Mouse (Mus musculus) right cerebral cortex, postnatal 25 days (tissue): ENCODE measurements around the gene Cyb561d2.

Experiments
- DNase-seq: peaks from one replicate; pipeline ENCODE4 v3.0.0; 2022

Cyb561d2 gene

GRCm38 (mm10) chr9:107549297-107550074, 7.5 kb upstream of the Cyb561d2 start:
- DNase-seq, result no peak

GRCm38 (mm10) chr9:107548820-107549219, 6.8 kb upstream of the Cyb561d2 start:
- no peak for DNase-seq

- DNase-seq, result no peak
These were observed 6.0 kb upstream of the Cyb561d2 start for GRCm38 (mm10) chr9:107547957-107548356.

GRCm38 (mm10) chr9:107547026-107547425, 5.0 kb upstream of the Cyb561d2 start, which contains the start of gene Zmynd10:
Zmynd10 (plus strand) TSS chr9:107547298.
- DNase-seq, result peak; percentile 85

GRCm38 (mm10) chr9:107545602-107546001, 3.6 kb upstream of the Cyb561d2 start:
- DNase-seq, result no peak

- no peak for DNase-seq
These were observed 3.2 kb upstream of the Cyb561d2 start for GRCm38 (mm10) chr9:107545199-107545598.

GRCm38 (mm10) chr9:107544729-107545128, 2.7 kb upstream of the Cyb561d2 start:
- DNase-seq, result no peak

GRCm38 (mm10) chr9:107544196-107544700, 2.3 kb upstream of the Cyb561d2 start:
- no peak for DNase-seq

- no peak for DNase-seq
These were observed 1.3 kb upstream of the Cyb561d2 start for GRCm38 (mm10) chr9:107543299-107543698.

GRCm38 (mm10) chr9:107542721-107543120, 728 bp upstream of the Cyb561d2 start:
- no peak for DNase-seq

GRCm38 (mm10) chr9:107542352-107542686, 326 bp upstream of the Cyb561d2 start:
- no peak for DNase-seq

GRCm38 (mm10) chr9:107541005-107541404, 988 bp downstream of the Cyb561d2 start:
- no peak for DNase-seq

GRCm38 (mm10) chr9:107540420-107540819, 1.6 kb downstream of the Cyb561d2 start:
- DNase-seq, result no peak

GRCm38 (mm10) chr9:107539940-107540339, 2.1 kb downstream of the Cyb561d2 start:
- no peak for DNase-seq

GRCm38 (mm10) chr9:107538711-107539110, 3.3 kb downstream of the Cyb561d2 start:
- no peak for DNase-seq

GRCm38 (mm10) chr9:107538231-107538630, 3.8 kb downstream of the Cyb561d2 start:
- no peak for DNase-seq

GRCm38 (mm10) chr9:107534408-107535202, 7.4 kb downstream of the Cyb561d2 start:
- DNase-seq, result no peak

- DNase-seq, result peak; percentile 94
These were observed 8.1 kb downstream of the Cyb561d2 start, which contains the start of gene Tmem115 for GRCm38 (mm10) chr9:107533791-107534407. Tmem115 (plus strand) TSS chr9:107533945.

GRCm38 (mm10) chr9:107526198-107527026, 15.6 kb downstream of the Cyb561d2 start:
- DNase-seq, result peak; percentile 69

- no peak for DNase-seq
These were observed 19.6 kb downstream of the Cyb561d2 start for GRCm38 (mm10) chr9:107522400-107522711.

- no peak for DNase-seq
These were observed 20.1 kb downstream of the Cyb561d2 start for GRCm38 (mm10) chr9:107521711-107522399.

GRCm38 (mm10) chr9:107521190-107521589, 20.8 kb downstream of the Cyb561d2 start:
- DNase-seq, result no peak
